Mouse (Mus musculus): ENCODE results near the gene Pax2. TPM values are rescaled to one million over a fixed set of nuclear protein-coding genes. Genes with fewer than 3 reads are reported as not detected.

Gene Pax2
- polyA plus RNA-seq, 1 experiment = not detected

DNA sequence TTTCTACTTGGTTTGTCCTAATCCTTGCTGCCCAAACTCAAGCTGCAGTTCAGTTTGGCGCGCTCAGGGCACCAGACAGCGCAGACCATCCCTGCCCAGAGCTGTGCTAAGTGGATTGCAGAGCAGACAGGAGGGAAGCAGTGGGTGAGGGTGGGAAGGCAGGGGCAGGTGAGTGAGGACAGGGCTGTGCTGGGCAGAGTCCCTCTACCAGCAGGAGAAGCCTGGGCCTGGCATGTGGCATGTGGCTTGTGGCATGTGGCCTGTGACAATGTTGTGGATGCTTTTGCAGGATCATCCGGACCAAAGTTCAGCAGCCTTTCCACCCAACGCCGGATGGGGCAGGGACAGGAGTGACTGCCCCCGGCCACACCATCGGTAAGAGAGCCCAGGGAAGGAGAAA lies 32.6 kb downstream of the Pax2 start:
- no peak for DNase-seq (ENCODE audit: low read depth in 1 of 2, low spot score in 2 of 2)
- no peaks in the 10 kb centered on the region for H3K4me1 ChIP-seq (ENCODE audit: control insufficient read depth, insufficient read depth, insufficient read length)
- H3K4me3 ChIP-seq (ENCODE audit: extremely low read depth, insufficient read depth, insufficient read length) = no peak overlapping the region
- 77% methylated on average over 8 of the region's 8 CpGs for WGBS
- H3K36me3 ChIP-seq (ENCODE audit: control insufficient read depth, insufficient read depth, low read length) = no peaks in the 10 kb centered on the region
- TF ChIP-seq POLR2A (IDR thresholded peaks at IDR 0.05; ENCODE audit: low read depth, low read length) = no peak
- TF ChIP-seq CTCF (IDR thresholded peaks at IDR 0.05; ENCODE audit: extremely low read depth, insufficient read depth, insufficient read length, insufficient replicate concordance) = no peak
- H3K27me3 ChIP-seq (ENCODE audit: control insufficient read depth, insufficient read depth, low read length) = no peaks in the 10 kb centered on the region
- no peak overlapping the region for H3K27ac ChIP-seq (ENCODE audit: insufficient read depth, low read length)

DNA sequence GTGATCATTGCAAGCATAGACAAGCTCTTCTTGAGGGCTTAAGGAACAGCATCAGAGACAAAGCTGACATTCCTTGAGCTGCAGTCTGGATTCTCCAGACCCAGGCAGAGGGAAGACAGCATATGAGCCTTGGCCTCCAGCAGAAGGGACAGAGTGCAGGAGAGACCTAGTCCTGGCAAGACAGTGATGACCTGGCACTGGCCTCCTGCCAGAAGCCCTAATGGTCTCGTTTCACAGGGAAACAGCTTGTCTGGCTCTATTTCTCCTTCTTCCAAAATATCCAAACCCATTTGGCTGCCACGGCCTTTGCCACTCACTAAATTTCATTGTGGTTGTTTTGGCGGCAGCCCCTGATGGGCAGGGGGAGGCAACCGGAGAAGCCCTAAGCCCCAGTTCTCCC lies 36.1 kb downstream of the Pax2 start:
- H3K27ac ChIP-seq (ENCODE audit: insufficient read depth, low read length) = no peak overlapping the region
- no peaks in the 10 kb centered on the region for H3K36me3 ChIP-seq (ENCODE audit: control insufficient read depth, insufficient read depth, low read length)
- H3K4me1 ChIP-seq (ENCODE audit: control insufficient read depth, insufficient read depth, insufficient read length) = no peaks in the 10 kb centered on the region
- TF ChIP-seq POLR2A (IDR thresholded peaks at IDR 0.05; ENCODE audit: low read depth, low read length) = no peak
- no peak for DNase-seq (ENCODE audit: low read depth in 1 of 2, low spot score in 2 of 2)
- no peak overlapping the region for H3K4me3 ChIP-seq (ENCODE audit: extremely low read depth, insufficient read depth, insufficient read length)
- no peaks in the 10 kb centered on the region for H3K27me3 ChIP-seq (ENCODE audit: control insufficient read depth, insufficient read depth, low read length)
- 76% methylated on average over 4 of the region's 4 CpGs for WGBS

DNA sequence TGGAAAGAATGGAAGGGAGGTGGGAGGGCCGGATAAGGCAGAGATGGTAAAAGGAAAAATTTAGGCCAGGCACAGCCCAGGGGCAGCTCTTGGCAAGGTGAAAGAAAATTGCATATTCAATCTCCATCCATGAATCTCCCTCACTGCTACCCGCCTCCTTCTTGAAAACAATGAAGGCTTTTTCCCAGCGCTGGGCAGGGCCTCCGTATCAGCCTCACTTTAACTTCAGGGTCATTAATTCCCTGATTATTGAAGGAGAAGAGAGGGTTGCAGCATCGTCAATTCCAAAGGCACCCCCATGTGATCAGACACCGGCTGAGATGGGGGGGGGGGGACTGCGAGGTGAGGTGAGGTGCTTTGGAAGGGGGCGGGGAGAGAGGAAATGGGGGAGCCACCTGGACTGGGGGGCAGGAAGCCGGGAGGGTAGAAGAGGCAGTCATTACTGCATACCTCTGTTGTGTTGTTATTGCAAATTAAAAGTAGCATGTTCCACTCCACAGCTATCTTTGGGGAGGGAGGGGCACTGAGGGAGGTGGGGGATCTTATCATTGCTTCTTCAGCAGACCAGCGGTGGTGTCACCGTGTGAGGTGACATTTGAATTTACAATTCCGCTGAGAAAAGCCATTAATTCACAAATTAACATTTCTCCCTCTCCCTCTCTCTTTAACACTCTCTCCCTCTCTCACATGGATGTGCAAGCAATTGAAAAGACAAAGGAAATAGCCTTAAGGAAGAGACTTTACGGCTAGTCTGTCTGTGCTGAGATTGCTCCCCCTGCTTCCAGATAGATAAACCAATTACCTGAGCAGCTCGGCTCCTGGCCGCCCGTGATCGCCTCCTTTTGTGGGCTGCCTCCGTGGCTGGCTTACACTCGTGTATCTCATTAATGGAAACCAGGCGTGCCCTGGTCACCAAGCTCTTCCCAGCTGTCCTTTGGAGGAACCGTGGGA lies 41.5 kb downstream of the Pax2 start:
- Histone ChIP-seq H3K27ac (ENCODE audit: insufficient read depth, low read length) (no peak overlapping the region), H3K4me1 (ENCODE audit: control insufficient read depth, insufficient read depth, insufficient read length) (no peaks in the 10 kb centered on the region), H3K36me3 (ENCODE audit: control insufficient read depth, insufficient read depth, low read length) (no peaks in the 10 kb centered on the region), H3K27me3 (ENCODE audit: control insufficient read depth, insufficient read depth, low read length) (no peaks in the 10 kb centered on the region), H3K4me3 (ENCODE audit: extremely low read depth, insufficient read depth, insufficient read length) (no peak overlapping the region)
- 24% methylated on average over 21 of the region's 21 CpGs for WGBS
- DNase-seq (ENCODE audit: low read depth in 1 of 2, low spot score in 2 of 2) = no peak
- TF ChIP-seq CTCF (IDR thresholded peaks at IDR 0.05; ENCODE audit: extremely low read depth, insufficient read depth, insufficient read length, insufficient replicate concordance) (no peak), POLR2A (IDR thresholded peaks at IDR 0.05; ENCODE audit: low read depth, low read length) (no peak)

DNA sequence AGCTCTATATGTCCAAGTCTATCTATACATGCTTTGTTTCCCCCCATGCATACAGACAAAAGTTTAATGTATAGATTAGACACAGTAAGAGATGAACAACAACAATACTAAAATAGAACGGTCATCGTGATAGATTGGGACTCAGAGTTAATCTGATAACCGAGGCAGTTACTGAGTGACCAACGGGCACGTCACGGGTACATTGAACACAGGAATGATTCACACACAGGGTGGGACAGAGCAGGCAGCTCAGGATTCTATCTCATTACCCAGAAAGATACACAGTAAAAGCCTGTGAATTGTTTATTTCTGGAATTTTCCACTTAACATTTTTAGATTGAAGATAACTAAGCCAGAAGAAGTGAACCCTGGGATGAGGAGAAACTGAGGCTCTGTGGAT lies 42.9 kb downstream of the Pax2 start:
- TF ChIP-seq POLR2A (IDR thresholded peaks at IDR 0.05; ENCODE audit: low read depth, low read length) (no peak), CTCF (IDR thresholded peaks at IDR 0.05; ENCODE audit: extremely low read depth, insufficient read depth, insufficient read length, insufficient replicate concordance) (no peak)
- Histone ChIP-seq H3K27ac (ENCODE audit: insufficient read depth, low read length) (no peak overlapping the region), H3K4me3 (ENCODE audit: extremely low read depth, insufficient read depth, insufficient read length) (no peak overlapping the region), H3K36me3 (ENCODE audit: control insufficient read depth, insufficient read depth, low read length) (no peaks in the 10 kb centered on the region), H3K4me1 (ENCODE audit: control insufficient read depth, insufficient read depth, insufficient read length) (no peaks in the 10 kb centered on the region), H3K27me3 (ENCODE audit: control insufficient read depth, insufficient read depth, low read length) (no peaks in the 10 kb centered on the region)
- DNase-seq (ENCODE audit: low read depth in 1 of 2, low spot score in 2 of 2) = no peak
- WGBS = 91% methylated on average over 6 of the region's 6 CpGs

DNA sequence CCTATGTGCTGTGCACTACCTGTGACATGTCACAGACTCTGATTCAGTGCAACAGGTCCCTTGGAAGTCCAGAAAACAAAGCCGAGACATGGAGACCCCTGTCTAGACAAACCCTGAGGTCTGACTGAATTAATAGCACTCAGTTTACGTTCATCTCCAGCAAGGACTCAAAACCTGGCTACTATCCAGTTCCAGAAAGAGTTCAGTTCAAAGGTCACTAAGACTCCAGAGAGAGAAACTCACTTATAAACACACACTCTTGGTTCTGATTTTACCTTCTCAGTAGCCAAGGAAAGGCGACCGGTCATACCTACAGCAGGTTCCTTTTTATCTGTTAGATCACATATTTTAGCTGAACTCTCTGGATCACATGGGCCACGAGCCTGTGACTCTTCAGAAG lies 43.3 kb downstream of the Pax2 start:
- 72% methylated on average over 5 of the region's 5 CpGs for WGBS
- no peaks in the 10 kb centered on the region for H3K27me3 ChIP-seq (ENCODE audit: control insufficient read depth, insufficient read depth, low read length)
- TF ChIP-seq POLR2A (IDR thresholded peaks at IDR 0.05; ENCODE audit: low read depth, low read length) (no peak), CTCF (IDR thresholded peaks at IDR 0.05; ENCODE audit: extremely low read depth, insufficient read depth, insufficient read length, insufficient replicate concordance) (no peak)
- no peak overlapping the region for H3K27ac ChIP-seq (ENCODE audit: insufficient read depth, low read length)
- no peaks in the 10 kb centered on the region for H3K4me1 ChIP-seq (ENCODE audit: control insufficient read depth, insufficient read depth, insufficient read length)
- no peak overlapping the region for H3K4me3 ChIP-seq (ENCODE audit: extremely low read depth, insufficient read depth, insufficient read length)
- H3K36me3 ChIP-seq (ENCODE audit: control insufficient read depth, insufficient read depth, low read length) = no peaks in the 10 kb centered on the region
- DNase-seq (ENCODE audit: low read depth in 1 of 2, low spot score in 2 of 2) = no peak

DNA sequence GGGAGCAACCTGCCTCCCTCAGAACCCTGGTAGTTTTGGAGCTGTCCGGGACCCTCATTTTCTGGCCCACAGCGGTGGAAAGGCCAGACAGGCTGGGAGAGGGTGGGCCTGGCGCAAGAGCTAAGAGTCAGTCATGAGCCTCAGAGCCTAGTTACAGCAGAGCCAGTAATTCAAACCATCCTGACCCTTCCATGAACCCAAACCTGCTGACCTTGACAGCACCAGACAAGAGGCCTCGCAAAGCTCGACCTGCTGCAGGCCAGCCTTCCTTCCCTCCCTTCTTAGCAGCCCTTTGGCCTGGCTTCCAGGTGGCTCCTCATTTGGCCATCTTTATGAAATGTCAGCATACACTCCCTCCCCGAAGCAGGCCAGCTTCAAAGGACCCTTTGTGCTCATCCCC lies 44.5 kb downstream of the Pax2 start:
- Histone ChIP-seq H3K36me3 (ENCODE audit: control insufficient read depth, insufficient read depth, low read length) (no peaks in the 10 kb centered on the region), H3K27me3 (ENCODE audit: control insufficient read depth, insufficient read depth, low read length) (no peaks in the 10 kb centered on the region), H3K4me3 (ENCODE audit: extremely low read depth, insufficient read depth, insufficient read length) (no peak overlapping the region), H3K27ac (ENCODE audit: insufficient read depth, low read length) (no peak overlapping the region), H3K4me1 (ENCODE audit: control insufficient read depth, insufficient read depth, insufficient read length) (no peaks in the 10 kb centered on the region)
- WGBS = 72% methylated on average over 6 of the region's 6 CpGs
- TF ChIP-seq CTCF (IDR thresholded peaks at IDR 0.05; ENCODE audit: extremely low read depth, insufficient read depth, insufficient read length, insufficient replicate concordance) = no peak
- TF ChIP-seq POLR2A (IDR thresholded peaks at IDR 0.05; ENCODE audit: low read depth, low read length) = no peak
- no peak for DNase-seq (ENCODE audit: low read depth in 1 of 2, low spot score in 2 of 2)

DNA sequence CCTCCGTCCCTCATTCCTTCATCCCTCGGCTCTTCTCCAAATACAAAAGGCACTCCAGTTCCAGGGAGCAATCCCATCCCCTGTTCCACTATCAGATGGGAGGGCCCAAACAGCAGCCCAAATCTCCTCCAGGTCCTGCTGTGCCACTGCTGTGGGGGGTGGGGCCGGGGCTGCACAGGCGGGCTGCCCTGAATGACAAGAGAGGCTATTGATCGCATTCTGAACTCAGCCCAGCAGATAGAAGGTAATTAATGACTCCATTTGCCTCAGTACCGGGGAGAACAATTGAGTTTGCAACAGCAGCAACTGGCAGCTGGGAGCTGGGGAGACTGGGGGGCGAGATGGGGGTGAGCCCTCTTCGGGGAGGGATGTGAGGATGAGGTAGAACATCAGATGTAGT lies 52.9 kb downstream of the Pax2 start:
- no peak for DNase-seq (ENCODE audit: low read depth in 1 of 2, low spot score in 2 of 2)
- WGBS = 26% methylated on average over 8 of the region's 8 CpGs
- H3K36me3 ChIP-seq (ENCODE audit: control insufficient read depth, insufficient read depth, low read length) = no peaks in the 10 kb centered on the region
- no peak overlapping the region for H3K4me3 ChIP-seq (ENCODE audit: extremely low read depth, insufficient read depth, insufficient read length)
- no peaks in the 10 kb centered on the region for H3K27me3 ChIP-seq (ENCODE audit: control insufficient read depth, insufficient read depth, low read length)
- no peak overlapping the region for H3K27ac ChIP-seq (ENCODE audit: insufficient read depth, low read length)
- TF ChIP-seq POLR2A (IDR thresholded peaks at IDR 0.05; ENCODE audit: low read depth, low read length) = no peak
- TF ChIP-seq CTCF (IDR thresholded peaks at IDR 0.05; ENCODE audit: extremely low read depth, insufficient read depth, insufficient read length, insufficient replicate concordance) = no peak
- no peaks in the 10 kb centered on the region for H3K4me1 ChIP-seq (ENCODE audit: control insufficient read depth, insufficient read depth, insufficient read length)

All from spleen, adult 2 months (tissue).